Mouse (Mus musculus) forebrain, postnatal 0 days (tissue): Measurements from ENCODE around the gene Vamp5. TPM values are rescaled to one million over a fixed set of nuclear protein-coding genes. Genes with fewer than 3 reads are reported as not detected.

ENCODE experiments used
- ATAC-seq: fragments of 200-750 bp; cut with Nextera tagmentation; 2 replicates; pipeline ENCODE4 v1.8.0; 2017; ENCODE audit warnings: mild to moderate bottlenecking, moderate library complexity
- DNase-seq: peaks from one replicate; pipeline ENCODE4 v3.0.0-alpha.2; 2015
- H3K27ac ChIP-seq: fragments of 300-500 bp; sonication (generic); 2 replicates; pipeline ENCODE4 v1.5.1; 2014; ENCODE audit warnings: low read depth, mild to moderate bottlenecking, antibody characterized with exemption, low read length, moderate library complexity, mixed read lengths
- H3K27me3 ChIP-seq: fragments of 300-500 bp; sonication (generic); 2 replicates; pipeline ENCODE4 v1.6.1; 2014; ENCODE audit warnings: mild to moderate bottlenecking, low read length, mixed read lengths; ENCODE audit not compliant: insufficient read depth
- H3K36me3 ChIP-seq: fragments of 300-500 bp; sonication (generic); 2 replicates; pipeline ENCODE4 v1.6.1; 2014; ENCODE audit warnings: mild to moderate bottlenecking, moderate library complexity; ENCODE audit not compliant: insufficient read depth
- H3K4me1 ChIP-seq: fragments of 300-500 bp; sonication (generic); 2 replicates; pipeline ENCODE4 v1.6.1; 2014; ENCODE audit warnings: antibody characterized with exemption; ENCODE audit not compliant: insufficient read depth
- H3K4me2 ChIP-seq: fragments of 300-500 bp; sonication (generic); 2 replicates; pipeline ENCODE4 v1.6.1; 2014; ENCODE audit warnings: low read depth, mild to moderate bottlenecking, moderate library complexity
- H3K4me3 ChIP-seq: fragments of 300-500 bp; sonication (generic); 2 replicates; pipeline ENCODE4 v1.5.1; 2014; ENCODE audit warnings: low read depth, low read length, mixed read lengths
- H3K9ac ChIP-seq: fragments of 300-500 bp; sonication (generic); 2 replicates; pipeline ENCODE4 v1.6.1; 2014; ENCODE audit warnings: mild to moderate bottlenecking
- H3K9me3 ChIP-seq: fragments of 300-500 bp; sonication (generic); 2 replicates; pipeline ENCODE4 v1.6.1; 2016; ENCODE audit warnings: low read length
- CTCF ChIP-seq: sonication (generic); IDR thresholded peaks from 2 replicates; pipeline ENCODE4 v1.5.1; 2016; ENCODE audit warnings: antibody characterized with exemption, control low read depth, low read depth
- WGBS: fragments of 180-500 bp; shearing (Covaris S2); extraction: QIAGEN DNeasy Blood & Tissue Kit; methylation state at CpG from one replicate; pipeline ENCODE4 v1.1.7; 2014; 5-methylcytosine and 5-hydroxymethylcytosine counted together
- polyA plus RNA-seq: library from polyadenylated mRNA; unstranded; fragments of >200 nt; fragmentation: Nextera tagmentation; extraction: Ambion mirVana; gene quantifications from 2 replicates; pipeline ENCODE4 v1.2.1, GENCODE M21; 2015
- total RNA-seq: library from RNA; depleted of rRNA; stranded (reverse); fragments of >200 nt; gene quantifications from 2 replicates; pipeline ENCODE4 v1.2.3, GENCODE M21; 2014

The Vamp5 gene
- total and polyA plus RNA-seq, 2 experiments from 2014 or later: 11.6 to 17.1 TPM

- no peak overlapping the region for H3K4me2 ChIP-seq
- TF ChIP-seq CTCF: no peak
- peaks cover 13% of the 10 kb centered on the region; the same call in 1 of the 2 replicates for H3K4me1 ChIP-seq
- no peak for ATAC-seq
- no peaks in the 10 kb centered on the region for H3K27me3 ChIP-seq
- H3K36me3 ChIP-seq: peaks cover 28% of the 10 kb centered on the region
- H3K9ac ChIP-seq: no peak overlapping the region
- WGBS: 75% methylated on average over 2 of the region's 2 CpGs
- no peak overlapping the region for H3K4me3 ChIP-seq
- no peak overlapping the region for H3K27ac ChIP-seq
- DNase-seq: no peak
- H3K9me3 ChIP-seq: no peaks in the 10 kb centered on the region
These were observed 20.9 kb downstream of the Vamp5 start for GRCm38 (mm10) chr6:72359343-72359742.

- Histone ChIP-seq H3K9ac (no peak overlapping the region), H3K27ac (no peak overlapping the region), H3K9me3 (no peaks in the 10 kb centered on the region), H3K36me3 (peaks cover 28% of the 10 kb centered on the region), H3K27me3 (no peaks in the 10 kb centered on the region), H3K4me1 (peaks cover 13% of the 10 kb centered on the region; the same call in 1 of the 2 replicates), H3K4me2 (no peak overlapping the region), H3K4me3 (no peak overlapping the region)
- ATAC-seq (no peak), DNase-seq (no peak)
- 93% methylated on average over 10 of the region's 10 CpGs for WGBS
- TF ChIP-seq CTCF: no peak
These were observed 22.0 kb downstream of the Vamp5 start for GRCm38 (mm10) chr6:72358086-72358764.

- TF ChIP-seq CTCF: no peak
These were observed 22.8 kb downstream of the Vamp5 start for GRCm38 (mm10) chr6:72357164-72358079.

GRCm38 (mm10) chr6:72356001-72356532 lies 24.2 kb downstream of the Vamp5 start:
- Histone ChIP-seq H3K4me2 (peak overlapping the region; percentile 93), H3K9me3 (no peaks in the 10 kb centered on the region), H3K9ac (peak overlapping the region; percentile 88), H3K36me3 (peaks cover 28% of the 10 kb centered on the region), H3K27ac (peak overlapping the region; percentile 71), H3K4me1 (0 out of 2 replicates have a peak, but pooled peaks cover 6% of the 10 kb centered on the region), H3K4me3 (peak overlapping the region; percentile 69), H3K27me3 (no peaks in the 10 kb centered on the region)
- 37% methylated on average over 7 of the region's 8 CpGs for WGBS
- no peak for ATAC-seq
- no peak for TF ChIP-seq CTCF
- DNase-seq: no peak

More at GRCm38 (mm10) chr6:72357164-72358079, 22.8 kb downstream of the Vamp5 start:
- Histone ChIP-seq H3K9me3 (no peaks in the 10 kb centered on the region), H3K36me3 (peaks cover 28% of the 10 kb centered on the region), H3K4me2 (no peak overlapping the region), H3K9ac (no peak overlapping the region), H3K27me3 (no peaks in the 10 kb centered on the region), H3K4me1 (peaks cover 13% of the 10 kb centered on the region; the same call in 1 of the 2 replicates), H3K27ac (no peak overlapping the region), H3K4me3 (no peak overlapping the region)
- DNase-seq (peak; percentile 26), ATAC-seq (no peak)
- WGBS: 68% methylated on average over 5 of the region's 5 CpGs

GRCm38 (mm10) chr6:72355066-72355911 lies 25.0 kb downstream of the Vamp5 start, which contains the start of gene Tmem150a:
Gene Tmem150a (plus strand): TSS chr6:72355447.
- DNase-seq (peak; percentile 82), ATAC-seq (peak; percentile 93)
- H3K4me1 ChIP-seq: 0 out of 2 replicates have a peak, but pooled peaks cover 6% of the 10 kb centered on the region
- H3K4me2 ChIP-seq: peak within 1 kb of the TSS; percentile 93
- H3K4me3 ChIP-seq: peak within 1 kb of the TSS; percentile 69
- H3K9ac ChIP-seq: peak within 1 kb of the TSS; percentile 88
- peak; percentile 46 for TF ChIP-seq CTCF
- H3K27me3 ChIP-seq: no peaks in the 10 kb centered on the region
- H3K27ac ChIP-seq: peak within 1 kb of the TSS; percentile 71
- 6% methylated on average over 70 of the region's 71 CpGs for WGBS
- peaks cover 31% of the 10 kb centered on the region for H3K36me3 ChIP-seq
- H3K9me3 ChIP-seq: no peaks in the 10 kb centered on the region

- 82% methylated on average over 1 of the region's 1 CpGs for WGBS
These were observed 26.2 kb downstream of the Vamp5 start for GRCm38 (mm10) chr6:72354025-72354424.

More at GRCm38 (mm10) chr6:72354025-72354424, 26.2 kb downstream of the Vamp5 start:
- H3K36me3 ChIP-seq: peaks cover 29% of the 10 kb centered on the region
- ATAC-seq: no peak
- H3K9me3 ChIP-seq: no peaks in the 10 kb centered on the region
- no peak overlapping the region for H3K27ac ChIP-seq
- no peak overlapping the region for H3K4me3 ChIP-seq
- no peak overlapping the region for H3K9ac ChIP-seq
- no peak for TF ChIP-seq CTCF
- no peaks in the 10 kb centered on the region for H3K27me3 ChIP-seq
- no peak overlapping the region for H3K4me2 ChIP-seq
- 0 out of 2 replicates have a peak, but pooled peaks cover 6% of the 10 kb centered on the region for H3K4me1 ChIP-seq
- DNase-seq: no peak
